Mouse (Mus musculus): Measurements from ENCODE around the gene Fig4.

Gene Fig4

GRCm38 (mm10) chr10:41302689-41303431 lies at the start of gene Fig4:
Gene Fig4, minus strand, starts transcription at chr10:41303260.
- peak; percentile 92 for DNase-seq (ENCODE audit: low spot score)

- no peak for DNase-seq (ENCODE audit: low spot score)
Observed at GRCm38 (mm10) chr10:41341346-41341745, 38.3 kb upstream of the Fig4 start.

GRCm38 (mm10) chr10:41332533-41333043 lies 29.5 kb upstream of the Fig4 start:
- DNase-seq (ENCODE audit: low spot score), result no peak

- no peak for DNase-seq (ENCODE audit: low spot score)
Observed at GRCm38 (mm10) chr10:41315866-41316265, 12.8 kb upstream of the Fig4 start.

GRCm38 (mm10) chr10:41308205-41308604 lies 5.1 kb upstream of the Fig4 start:
- no peak for DNase-seq (ENCODE audit: low spot score)

- no peak for DNase-seq (ENCODE audit: low spot score)
Observed at GRCm38 (mm10) chr10:41304961-41305455, 1.9 kb upstream of the Fig4 start.

- DNase-seq (ENCODE audit: low spot score), result peak; percentile 91
Observed at GRCm38 (mm10) chr10:41303639-41304444, 782 bp upstream of the Fig4 start, which contains the start of gene Ak9. Gene Ak9, plus strand, starts transcription at chr10:41303980.

GRCm38 (mm10) chr10:41300161-41300560 lies 2.9 kb downstream of the Fig4 start:
- DNase-seq (ENCODE audit: low spot score), result no peak

- DNase-seq (ENCODE audit: low spot score), result peak; percentile 10
Observed at GRCm38 (mm10) chr10:41295145-41295544, 7.9 kb downstream of the Fig4 start.

GRCm38 (mm10) chr10:41294734-41295133 lies 8.3 kb downstream of the Fig4 start:
- no peak for DNase-seq (ENCODE audit: low spot score)

GRCm38 (mm10) chr10:41293019-41293418 lies 10.0 kb downstream of the Fig4 start:
- no peak for DNase-seq (ENCODE audit: low spot score)

GRCm38 (mm10) chr10:41291021-41291420 lies 12.0 kb downstream of the Fig4 start:
- DNase-seq (ENCODE audit: low spot score), result no peak

- DNase-seq (ENCODE audit: low spot score), result peak; percentile 75
Observed at GRCm38 (mm10) chr10:41288771-41289415, 14.2 kb downstream of the Fig4 start.

GRCm38 (mm10) chr10:41288074-41288473 lies 15.0 kb downstream of the Fig4 start:
- DNase-seq (ENCODE audit: low spot score), result no peak

GRCm38 (mm10) chr10:41287618-41288017 lies 15.4 kb downstream of the Fig4 start:
- DNase-seq (ENCODE audit: low spot score), result no peak

GRCm38 (mm10) chr10:41282086-41282485 lies 21.0 kb downstream of the Fig4 start:
- DNase-seq (ENCODE audit: low spot score), result no peak

GRCm38 (mm10) chr10:41280796-41281195 lies 22.3 kb downstream of the Fig4 start:
- DNase-seq (ENCODE audit: low spot score), result no peak

GRCm38 (mm10) chr10:41280177-41280576 lies 22.9 kb downstream of the Fig4 start:
- no peak for DNase-seq (ENCODE audit: low spot score)

GRCm38 (mm10) chr10:41278808-41279207 lies 24.3 kb downstream of the Fig4 start:
- no peak for DNase-seq (ENCODE audit: low spot score)

- DNase-seq (ENCODE audit: low spot score), result no peak
Observed at GRCm38 (mm10) chr10:41274871-41275270, 28.2 kb downstream of the Fig4 start.

- DNase-seq (ENCODE audit: low spot score), result no peak
Observed at GRCm38 (mm10) chr10:41271860-41272259, 31.2 kb downstream of the Fig4 start.

- no peak for DNase-seq (ENCODE audit: low spot score)
Observed at GRCm38 (mm10) chr10:41261889-41262288, 41.2 kb downstream of the Fig4 start.
